Mouse (Mus musculus) lung, adult 2 months (tissue): ENCODE results near the gene Cblb.

ENCODE experiments used
- CTCF ChIP-seq: fragments of 200-500 bp; IDR thresholded peaks from 2 replicates; pipeline ENCODE4 v1.5.1; 2011; ENCODE audit warnings: mild to moderate bottlenecking, low read length, control low read depth; ENCODE audit not compliant: insufficient read depth
- POLR2A ChIP-seq: fragments of 200-500 bp; IDR thresholded peaks from 2 replicates; pipeline ENCODE4 v1.6.1; 2011; ENCODE audit warnings: low read depth, mild to moderate bottlenecking, control low read depth, low read length, borderline replicate concordance; ENCODE audit errors: extremely low read depth

DNA sequence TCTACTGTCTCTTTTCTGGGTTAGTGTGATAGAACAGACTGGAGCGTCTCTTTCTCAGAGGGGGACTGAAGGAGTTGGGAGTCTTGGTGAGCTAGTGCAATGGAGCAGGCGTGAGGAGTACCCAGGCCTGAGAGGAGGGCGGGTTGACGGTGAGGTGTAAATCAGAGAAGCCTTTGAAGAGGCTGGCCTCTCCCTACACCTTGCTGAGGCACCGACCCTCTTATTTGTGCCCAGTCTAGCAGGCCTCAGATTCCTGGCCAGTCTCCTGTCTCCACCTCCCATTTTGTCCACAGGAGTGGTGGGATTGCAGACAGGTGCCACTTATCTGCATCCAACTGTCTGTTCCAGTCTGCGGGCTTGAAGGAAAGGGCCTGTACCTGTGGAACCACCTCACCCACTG lies 117.0 kb downstream of the Cblb start:
- TF ChIP-seq POLR2A (no peak), CTCF (no peak)
